Mouse (Mus musculus): Measurements from ENCODE around the gene Mcoln3.

Gene Mcoln3

GRCm38 (mm10) chr3:146174215-146174614, 57.0 kb downstream of the Mcoln3 start:
- DNase-seq (ENCODE audit: low spot score) = no peak

- no peak for DNase-seq (ENCODE audit: low spot score)
Observed at GRCm38 (mm10) chr3:146177295-146177694, 60.0 kb downstream of the Mcoln3 start.

- DNase-seq (ENCODE audit: low spot score) = peak; percentile 91
Observed at GRCm38 (mm10) chr3:146177748-146178582, 60.7 kb downstream of the Mcoln3 start.

- DNase-seq (ENCODE audit: low spot score) = peak; percentile 52
Observed at GRCm38 (mm10) chr3:146180341-146180740, 63.1 kb downstream of the Mcoln3 start.

GRCm38 (mm10) chr3:146180986-146181385, 63.7 kb downstream of the Mcoln3 start:
- DNase-seq (ENCODE audit: low spot score) = peak; percentile 88

- peak; percentile 69 for DNase-seq (ENCODE audit: low spot score)
Observed at GRCm38 (mm10) chr3:146184992-146185657, 67.9 kb downstream of the Mcoln3 start.

GRCm38 (mm10) chr3:146186033-146186432, 68.8 kb downstream of the Mcoln3 start:
- DNase-seq (ENCODE audit: low spot score) = no peak

GRCm38 (mm10) chr3:146189933-146190332, 72.7 kb downstream of the Mcoln3 start:
- no peak for DNase-seq (ENCODE audit: low spot score)

Measured in testis, postnatal 10 days (tissue).